Mouse (Mus musculus) midbrain, embryonic 13.5 days (tissue): ENCODE data around the gene Fam83f. TPM values are rescaled to one million over a fixed set of nuclear protein-coding genes. Genes with fewer than 3 reads are reported as not detected.

ENCODE experiments used
- ATAC-seq: fragments of 200-750 bp; cut with Nextera tagmentation; 2 replicates; pipeline ENCODE4 v1.8.0; 2017; ENCODE audit warnings: mild to moderate bottlenecking, moderate TSS enrichment, moderate library complexity
- H3K27ac ChIP-seq: fragments of 300-500 bp; sonication (generic); 2 replicates; pipeline ENCODE4 v1.5.1; 2015; ENCODE audit warnings: inconsistent platforms, mild to moderate bottlenecking, moderate library complexity
- H3K27me3 ChIP-seq: fragments of 300-500 bp; sonication (generic); 2 replicates; pipeline ENCODE4 v1.6.1; 2015; ENCODE audit warnings: mild to moderate bottlenecking, inconsistent platforms
- H3K36me3 ChIP-seq: fragments of 300-500 bp; sonication (generic); 2 replicates; pipeline ENCODE4 v1.6.1; 2015; ENCODE audit warnings: mild to moderate bottlenecking, inconsistent platforms
- H3K4me1 ChIP-seq: fragments of 300-500 bp; sonication (generic); replicated peaks from 2 replicates; pipeline ENCODE4 v1.6.1; 2015; ENCODE audit warnings: inconsistent platforms
- H3K4me2 ChIP-seq: fragments of 300-500 bp; sonication (generic); replicated peaks from 2 replicates; pipeline ENCODE4 v1.6.1; 2015; ENCODE audit warnings: moderate library complexity, mild to moderate bottlenecking, inconsistent platforms
- H3K4me3 ChIP-seq: fragments of 300-500 bp; sonication (generic); replicated peaks from 2 replicates; pipeline ENCODE4 v1.5.1; 2015; ENCODE audit warnings: mild to moderate bottlenecking, inconsistent platforms
- H3K9ac ChIP-seq: fragments of 300-500 bp; sonication (generic); replicated peaks from 2 replicates; pipeline ENCODE4 v1.6.1; 2015; ENCODE audit warnings: mild to moderate bottlenecking, inconsistent platforms
- H3K9me3 ChIP-seq: fragments of 300-500 bp; sonication (generic); 2 replicates; pipeline ENCODE4 v1.6.1; 2016; ENCODE audit warnings: mild to moderate bottlenecking, inconsistent platforms
- WGBS: fragments of 180-500 bp; shearing (Covaris S2); methylation state at CpG from one replicate; pipeline ENCODE4 v1.1.7; 2015; 5-methylcytosine and 5-hydroxymethylcytosine counted together
- polyA plus RNA-seq: library from polyadenylated mRNA; unstranded; fragments of >200 nt; fragmentation: Nextera tagmentation; extraction: Ambion mirVana; gene quantifications from 2 replicates; pipeline ENCODE4 v1.2.1, GENCODE M21; 2015

Fam83f gene
- polyA plus RNA-seq, 1 experiment from 2014 or later: 0.19 TPM

DNA sequence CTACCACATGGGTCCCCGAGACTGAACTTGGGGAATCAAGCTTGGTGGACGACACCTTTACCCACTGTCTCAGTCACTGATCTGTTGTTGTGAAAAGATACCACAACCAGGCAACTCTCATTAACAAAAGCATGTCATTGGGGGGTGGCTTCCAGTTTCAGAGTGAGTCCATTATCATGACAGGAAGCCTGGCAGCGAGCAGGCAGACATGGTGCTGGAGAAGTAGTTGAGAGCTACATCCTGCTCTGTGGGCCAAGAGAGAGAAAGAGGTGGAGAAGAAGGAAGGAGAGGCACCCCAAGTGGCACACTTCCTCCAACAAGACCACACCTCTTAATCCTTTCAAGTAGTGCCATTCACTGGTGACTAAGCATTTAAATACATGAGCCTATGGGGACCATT, 31.8 kb upstream of the Fam83f start:
- H3K36me3 ChIP-seq: no peaks in the 10 kb centered on the region
- no peak for ATAC-seq
- WGBS: 85% methylated on average over 3 of the region's 3 CpGs
- H3K4me1 ChIP-seq: no peaks in the 10 kb centered on the region; the same call in 1 of the 2 replicates
- H3K27me3 ChIP-seq: 0 out of 2 replicates have a peak, but pooled peaks cover 3% of the 10 kb centered on the region
- H3K4me2 ChIP-seq: no peak overlapping the region
- no peak overlapping the region for H3K9ac ChIP-seq
- no peak overlapping the region for H3K27ac ChIP-seq
- no peak overlapping the region for H3K4me3 ChIP-seq
- no peaks in the 10 kb centered on the region for H3K9me3 ChIP-seq

DNA sequence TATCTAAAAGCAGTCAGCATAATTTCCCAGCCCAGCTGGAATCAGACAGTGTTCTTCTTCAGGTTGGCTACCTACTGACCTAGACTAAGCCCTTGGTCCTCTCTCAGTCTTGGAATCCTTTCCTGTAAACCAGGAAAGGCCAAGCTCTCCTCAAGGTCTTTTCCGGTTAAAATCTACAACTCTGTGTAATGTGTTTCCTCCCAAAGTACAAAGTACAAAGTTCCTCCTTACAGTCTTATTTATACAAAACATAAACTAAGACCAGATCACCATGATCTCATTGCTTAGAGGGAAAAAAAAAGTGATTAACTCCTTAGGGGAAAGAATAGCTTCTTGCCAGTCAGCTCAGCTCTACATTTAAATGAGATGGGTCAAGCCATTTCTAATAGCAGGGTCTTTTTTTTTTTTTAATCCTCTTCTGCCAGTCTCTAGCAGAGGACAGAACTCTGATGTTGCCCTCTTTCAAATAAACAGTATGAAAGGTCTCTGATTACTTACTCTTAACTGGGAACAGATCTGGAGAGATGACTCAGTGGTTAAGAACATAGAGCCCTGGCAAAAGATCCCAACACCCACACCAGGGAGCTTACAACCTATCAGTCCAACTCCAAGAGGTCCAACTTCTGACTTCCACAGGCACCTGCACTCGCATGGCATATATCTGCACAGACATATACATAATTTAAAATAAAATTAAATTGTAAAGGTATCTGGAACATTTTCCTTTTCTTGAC, 29.8 kb upstream of the Fam83f start:
- H3K4me2 ChIP-seq: no peak overlapping the region
- no peaks in the 10 kb centered on the region for H3K36me3 ChIP-seq
- 83% methylated on average over 2 of the region's 2 CpGs for WGBS
- no peak overlapping the region for H3K27ac ChIP-seq
- H3K27me3 ChIP-seq: 0 out of 2 replicates have a peak, but pooled peaks cover 3% of the 10 kb centered on the region
- H3K9ac ChIP-seq: no peak overlapping the region
- no peaks in the 10 kb centered on the region for H3K9me3 ChIP-seq
- H3K4me1 ChIP-seq: no peaks in the 10 kb centered on the region; the same call in 1 of the 2 replicates
- ATAC-seq: no peak
- no peak overlapping the region for H3K4me3 ChIP-seq

DNA sequence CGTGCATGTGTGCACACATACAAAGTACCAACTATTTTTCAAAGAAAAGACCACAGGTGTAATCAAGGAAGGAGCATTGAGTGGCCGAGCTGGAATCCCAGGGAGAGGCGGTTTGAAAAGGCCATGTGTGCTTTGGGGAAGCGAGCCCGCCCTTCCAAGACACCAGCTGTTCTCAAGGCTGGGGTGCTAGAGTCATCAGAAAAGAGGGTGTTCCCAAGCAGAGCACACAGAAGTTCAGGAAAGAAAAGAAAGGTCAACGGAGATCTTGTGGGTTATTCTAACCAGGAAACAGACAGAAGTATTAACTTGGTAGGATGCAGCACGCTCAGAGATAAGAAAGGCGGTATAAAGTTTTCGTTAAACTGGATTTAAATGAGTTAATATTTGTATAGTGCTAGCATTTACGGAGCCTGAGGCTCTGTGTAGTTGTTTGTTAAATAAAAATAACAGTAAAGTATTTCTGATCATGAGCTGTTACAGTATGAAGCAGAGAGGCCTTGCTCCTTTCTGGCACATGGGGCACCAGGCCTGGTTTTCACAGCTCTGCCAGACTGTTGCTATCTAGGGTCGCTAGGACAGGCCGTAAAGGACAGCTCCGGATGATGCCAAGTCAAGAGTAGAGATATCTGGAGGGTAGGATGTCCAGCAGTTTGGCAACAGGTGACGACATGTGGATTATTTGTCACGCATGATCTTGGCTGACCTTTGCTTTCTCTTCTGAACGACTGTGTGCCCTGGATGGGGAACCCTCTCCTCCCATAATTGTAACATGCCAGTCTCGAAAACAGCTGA, 26.4 kb upstream of the Fam83f start:
- H3K4me2 ChIP-seq: no peak overlapping the region
- no peak overlapping the region for H3K9ac ChIP-seq
- H3K4me3 ChIP-seq: no peak overlapping the region
- H3K9me3 ChIP-seq: no peaks in the 10 kb centered on the region
- peaks cover 3% of the 10 kb centered on the region for H3K4me1 ChIP-seq
- no peaks in the 10 kb centered on the region for H3K27me3 ChIP-seq
- H3K27ac ChIP-seq: no peak overlapping the region
- 88% methylated on average over 17 of the region's 17 CpGs for WGBS
- no peaks in the 10 kb centered on the region for H3K36me3 ChIP-seq
- no peak for ATAC-seq

DNA sequence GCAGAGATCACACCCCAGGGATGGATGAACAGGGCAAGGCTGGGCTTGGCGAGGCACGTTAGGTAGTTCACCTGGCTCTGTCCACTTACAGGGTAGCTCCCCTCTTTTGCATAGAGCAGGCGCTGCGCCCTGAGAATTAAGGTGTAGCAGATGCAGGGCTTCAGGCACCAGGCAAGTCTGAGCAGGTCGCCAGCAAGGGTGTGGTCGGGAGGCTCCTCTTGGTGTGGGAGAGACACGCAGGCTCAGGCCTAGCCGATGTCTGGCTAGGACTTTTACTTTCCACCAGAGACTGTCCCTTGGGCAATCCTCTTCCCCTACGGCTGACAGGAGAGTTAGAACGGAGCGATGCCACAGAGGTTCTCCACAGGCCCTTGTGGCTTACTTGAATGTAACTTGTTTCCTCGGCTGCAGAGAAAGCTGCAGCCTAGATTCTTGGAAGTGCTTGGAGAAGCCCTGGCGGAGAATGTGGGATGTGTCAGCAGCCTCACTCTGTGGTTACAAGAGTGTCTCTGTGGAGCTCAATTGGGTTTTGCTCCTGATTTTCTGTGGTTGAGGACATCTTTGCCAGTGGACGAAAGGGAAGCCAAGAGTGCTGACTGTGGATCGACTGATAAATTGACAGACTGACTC, 22.6 kb upstream of the Fam83f start:
- no peak overlapping the region for H3K4me3 ChIP-seq
- no peak overlapping the region for H3K9ac ChIP-seq
- 77% methylated on average over 15 of the region's 15 CpGs for WGBS
- H3K9me3 ChIP-seq: no peaks in the 10 kb centered on the region
- H3K4me1 ChIP-seq: peaks cover 11% of the 10 kb centered on the region; the same call in 1 of the 2 replicates
- H3K4me2 ChIP-seq: no peak overlapping the region
- no peaks in the 10 kb centered on the region for H3K36me3 ChIP-seq
- no peak overlapping the region for H3K27ac ChIP-seq
- no peak for ATAC-seq
- no peaks in the 10 kb centered on the region for H3K27me3 ChIP-seq

DNA sequence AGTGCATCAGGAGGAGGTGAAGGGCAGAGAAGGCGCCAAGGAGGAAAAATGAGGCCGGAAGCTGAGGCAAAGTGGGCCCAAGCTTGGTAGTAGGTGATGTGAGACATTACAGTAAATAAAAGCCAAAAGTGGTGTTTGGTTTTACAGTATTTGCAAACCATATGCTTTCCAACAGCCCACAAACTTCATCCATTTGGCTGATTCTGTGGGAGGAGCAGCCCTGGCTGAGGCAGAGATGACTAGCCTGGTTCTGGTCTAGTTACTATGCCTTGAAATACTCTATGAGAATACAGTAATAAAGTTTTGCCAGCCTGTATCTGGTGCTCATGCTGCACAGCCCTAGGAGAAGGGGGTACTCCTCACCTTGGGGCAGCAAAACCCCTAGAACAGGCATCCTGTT, 21.2 kb upstream of the Fam83f start:
- Histone ChIP-seq H3K9me3 (no peaks in the 10 kb centered on the region), H3K27me3 (no peaks in the 10 kb centered on the region), H3K4me2 (no peak overlapping the region), H3K4me3 (no peak overlapping the region), H3K9ac (no peak overlapping the region), H3K27ac (no peak overlapping the region), H3K4me1 (peaks cover 11% of the 10 kb centered on the region; the same call in 1 of the 2 replicates), H3K36me3 (no peaks in the 10 kb centered on the region)
- no peak for ATAC-seq
- WGBS: 84% methylated on average over 2 of the region's 2 CpGs

DNA sequence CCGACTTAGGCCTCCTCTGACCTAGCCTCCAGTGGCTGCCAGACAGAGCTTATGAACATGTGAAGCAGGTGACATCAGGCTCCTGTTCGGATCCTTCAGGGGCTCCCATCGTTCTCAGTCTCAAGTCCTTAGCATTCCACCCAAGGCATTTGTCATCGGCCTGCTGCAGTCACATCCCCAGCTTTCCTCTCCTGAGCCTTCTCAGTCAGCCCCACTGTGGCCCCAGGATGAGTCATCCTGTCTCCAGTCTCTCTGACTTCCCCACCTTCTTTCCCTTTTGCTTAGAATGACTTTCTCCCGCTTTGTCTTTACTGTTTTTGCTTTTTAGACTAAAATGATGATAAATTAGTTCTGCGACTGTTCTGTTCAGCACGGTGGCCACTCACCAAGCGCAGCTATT, 17.8 kb upstream of the Fam83f start:
- Histone ChIP-seq H3K9ac (no peak overlapping the region), H3K4me1 (peaks cover 16% of the 10 kb centered on the region), H3K9me3 (no peaks in the 10 kb centered on the region), H3K36me3 (no peaks in the 10 kb centered on the region), H3K27ac (no peak overlapping the region), H3K4me3 (no peak overlapping the region), H3K4me2 (no peak overlapping the region), H3K27me3 (no peaks in the 10 kb centered on the region)
- 86% methylated on average over 8 of the region's 8 CpGs for WGBS
- ATAC-seq: no peak

DNA sequence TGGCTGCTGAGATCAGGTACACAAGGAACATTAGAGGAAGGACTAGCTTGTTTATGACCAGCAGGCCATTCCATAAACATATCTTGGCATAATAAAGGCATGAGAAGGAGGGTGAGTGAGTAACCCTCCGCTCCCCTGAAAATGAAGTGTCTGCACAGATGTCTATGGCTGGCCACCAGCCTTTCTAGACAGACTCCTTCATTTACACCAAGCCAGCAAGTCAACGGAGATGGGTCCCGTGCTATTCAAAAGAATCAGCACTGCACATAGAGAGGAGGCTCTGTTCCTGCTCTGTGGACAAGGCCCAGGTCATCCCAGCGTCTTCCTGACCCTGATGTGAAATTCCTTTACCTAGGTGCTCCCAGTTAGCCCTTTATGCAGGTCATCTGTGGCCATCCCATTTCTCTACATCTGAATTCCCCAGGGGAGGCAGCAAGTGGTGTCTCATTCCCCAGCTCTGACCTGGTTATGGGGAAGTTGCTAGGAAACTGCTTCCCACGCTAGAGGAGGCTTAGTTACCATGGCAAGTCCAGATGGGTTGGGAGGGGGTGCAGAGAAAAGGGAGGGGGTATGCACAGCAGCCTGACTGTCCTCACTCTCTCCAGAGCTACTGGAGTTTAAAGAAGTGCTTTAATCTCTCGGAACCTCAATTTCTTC, 12.7 kb upstream of the Fam83f start:
- peaks cover 9% of the 10 kb centered on the region for H3K4me1 ChIP-seq
- H3K27me3 ChIP-seq: no peaks in the 10 kb centered on the region
- no peak overlapping the region for H3K27ac ChIP-seq
- ATAC-seq: no peak
- H3K9me3 ChIP-seq: no peaks in the 10 kb centered on the region
- no peak overlapping the region for H3K4me3 ChIP-seq
- no peak overlapping the region for H3K4me2 ChIP-seq
- H3K36me3 ChIP-seq: no peaks in the 10 kb centered on the region
- WGBS: 48% methylated on average over 6 of the region's 6 CpGs
- H3K9ac ChIP-seq: no peak overlapping the region

DNA sequence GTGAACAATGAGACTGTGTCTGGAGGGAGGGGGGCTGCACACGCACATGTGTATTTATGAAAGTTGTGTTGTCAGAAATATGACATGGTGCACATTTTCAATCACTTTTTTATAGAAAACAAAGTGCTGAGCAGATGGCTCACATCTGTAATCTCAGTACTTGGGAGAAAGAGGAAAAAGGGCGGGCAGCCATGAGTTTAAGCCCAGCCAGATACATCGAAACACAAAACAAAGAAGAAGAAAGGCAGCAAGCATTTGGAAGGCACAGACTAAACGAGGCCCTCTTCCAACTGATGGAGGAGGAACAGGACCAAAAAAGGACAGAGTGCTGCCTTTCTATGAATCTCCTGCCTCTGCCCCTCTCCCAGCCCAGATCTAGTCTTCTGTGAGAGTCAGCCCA, 10.7 kb upstream of the Fam83f start:
- Histone ChIP-seq H3K36me3 (no peaks in the 10 kb centered on the region), H3K4me2 (no peak overlapping the region), H3K9me3 (no peaks in the 10 kb centered on the region), H3K27ac (no peak overlapping the region), H3K27me3 (no peaks in the 10 kb centered on the region), H3K4me1 (peaks cover 9% of the 10 kb centered on the region), H3K9ac (no peak overlapping the region), H3K4me3 (no peak overlapping the region)
- no peak for ATAC-seq
- WGBS: 59% methylated on average over 4 of the region's 4 CpGs

DNA sequence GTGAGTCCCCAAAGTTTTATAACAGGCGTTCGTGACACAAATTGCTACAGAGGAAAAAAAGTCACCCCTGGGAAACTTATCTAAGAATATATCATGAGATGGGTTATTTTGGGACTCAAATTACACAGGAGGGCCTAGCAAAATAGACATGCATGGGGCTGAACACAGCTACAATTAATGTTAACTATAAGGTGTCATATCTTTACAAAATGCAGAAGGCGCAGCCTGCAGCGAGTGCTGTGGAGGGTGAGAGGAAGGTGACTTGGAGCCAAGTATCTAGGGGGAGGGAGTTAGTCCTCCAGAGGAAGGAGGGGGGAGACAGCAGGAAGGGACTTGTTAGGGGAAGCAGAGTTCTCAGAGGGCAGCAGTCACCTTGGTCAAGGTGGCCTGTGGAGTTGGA, 7.2 kb upstream of the Fam83f start:
- Histone ChIP-seq H3K27ac (no peak overlapping the region), H3K27me3 (0 out of 2 replicates have a peak, but pooled peaks cover 2% of the 10 kb centered on the region), H3K4me2 (no peak overlapping the region), H3K9me3 (peaks cover 9% of the 10 kb centered on the region; the same call in 1 of the 2 replicates), H3K4me1 (no peaks in the 10 kb centered on the region), H3K36me3 (no peaks in the 10 kb centered on the region), H3K4me3 (no peak overlapping the region), H3K9ac (no peak overlapping the region)
- no peak for ATAC-seq
- 90% methylated on average over 4 of the region's 4 CpGs for WGBS

DNA sequence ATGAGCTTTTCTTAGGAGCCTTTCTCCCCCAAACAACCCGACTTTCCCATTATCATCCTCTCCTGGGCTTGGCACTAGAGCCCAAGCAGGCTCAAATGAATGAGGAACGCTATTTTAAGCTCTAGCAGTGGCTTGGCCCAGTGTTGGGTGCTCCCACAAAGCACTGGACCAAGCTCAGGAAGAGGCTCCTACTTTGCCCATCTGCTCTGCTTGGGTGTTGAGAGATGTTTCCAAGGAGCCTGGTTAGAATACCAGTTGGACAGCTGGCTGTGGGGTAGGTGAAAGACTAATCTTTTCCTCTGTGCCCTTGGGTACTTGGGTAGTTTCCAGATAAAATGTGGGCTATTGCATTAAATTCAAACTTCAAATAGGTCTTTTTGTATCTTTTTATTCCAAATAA, 1.2 kb downstream of the Fam83f start:
- peaks cover 39% of the 10 kb centered on the region for H3K27me3 ChIP-seq
- H3K4me2 ChIP-seq: no peak overlapping the region
- H3K36me3 ChIP-seq: no peaks in the 10 kb centered on the region
- WGBS: 61% methylated on average over 2 of the region's 2 CpGs
- H3K4me3 ChIP-seq: no peak overlapping the region
- no peak overlapping the region for H3K9ac ChIP-seq
- peaks cover 4% of the 10 kb centered on the region; the same call in 1 of the 2 replicates for H3K9me3 ChIP-seq
- H3K27ac ChIP-seq: no peak overlapping the region
- peaks cover 16% of the 10 kb centered on the region for H3K4me1 ChIP-seq
- ATAC-seq: no peak

DNA sequence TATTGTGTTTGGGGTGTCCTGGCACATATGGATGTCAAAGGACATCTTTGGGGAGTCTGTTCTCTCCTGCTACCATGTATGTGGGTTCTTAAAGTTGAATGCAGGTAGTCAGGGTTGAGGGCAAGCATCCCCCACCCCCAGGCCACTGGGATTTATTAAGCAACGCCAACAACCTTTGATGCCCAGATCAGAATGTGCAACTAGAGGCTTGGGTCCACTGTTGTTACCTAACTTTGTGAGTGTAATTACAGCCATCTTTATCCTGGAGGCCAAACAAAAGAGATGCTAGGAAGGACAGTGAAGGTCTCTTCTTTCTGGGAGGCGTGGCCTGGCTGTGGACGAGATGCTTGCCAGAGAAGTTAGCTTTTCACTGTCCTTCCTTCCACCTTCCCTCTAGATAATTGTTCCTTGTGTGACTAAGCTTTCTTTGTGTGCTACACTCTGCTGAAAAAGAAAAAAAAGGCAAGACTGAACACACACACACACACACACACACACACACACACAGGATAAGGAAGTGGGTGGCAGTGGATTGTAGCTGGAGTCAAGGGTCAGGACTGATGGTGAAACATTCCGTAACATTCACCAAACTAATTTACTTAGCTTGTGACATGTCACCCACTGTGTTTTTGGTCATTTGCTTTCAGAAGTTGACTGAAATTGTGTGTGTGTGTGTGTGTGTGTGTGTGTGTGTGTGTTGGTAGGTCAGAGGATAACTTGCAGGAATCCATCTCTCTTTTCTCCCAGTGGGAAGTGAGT, 1.9 kb downstream of the Fam83f start:
- peaks cover 23% of the 10 kb centered on the region for H3K4me1 ChIP-seq
- no peaks in the 10 kb centered on the region for H3K36me3 ChIP-seq
- no peak for ATAC-seq
- peaks cover 39% of the 10 kb centered on the region for H3K27me3 ChIP-seq
- no peaks in the 10 kb centered on the region for H3K9me3 ChIP-seq
- no peak overlapping the region for H3K27ac ChIP-seq
- H3K4me2 ChIP-seq: no peak overlapping the region
- no peak overlapping the region for H3K9ac ChIP-seq
- no peak overlapping the region for H3K4me3 ChIP-seq
- 73% methylated on average over 4 of the region's 4 CpGs for WGBS
